Mouse (Mus musculus): ENCODE results near the gene Ggt1. TPM values are rescaled to one million over a fixed set of nuclear protein-coding genes. Genes with fewer than 3 reads are reported as not detected.

The Ggt1 gene
- total and polyA plus RNA-seq, 3 experiments = 1.3 to 3.8 (median 2.1) TPM

GRCm38 (mm10) chr10:75600189-75600730 lies 38.9 kb downstream of the Ggt1 start:
- Histone ChIP-seq H3K27me3 (replicated peaks) (no peaks in the 10 kb centered on the region), H3K9me3 (replicated peaks; ENCODE audit: low read length) (peaks cover 13% of the 10 kb centered on the region), H3K79me2 (replicated peaks; ENCODE audit: control insufficient read depth, extremely low read depth, insufficient read depth, poor library complexity, severe bottlenecking) (no peaks in the 10 kb centered on the region), H3K27ac (ENCODE audit: insufficient read depth, low read depth) (no peak overlapping the region), H3K4me2 (ENCODE audit: insufficient read depth, low read depth, poor library complexity, severe bottlenecking) (no peak overlapping the region), H3K9ac (ENCODE audit: insufficient read depth, low read depth) (no peak overlapping the region), H3K4me3 (replicated peaks in 1 of 3; ENCODE audit: low read depth in 2 of 3, low read length in 2 of 3, poor library complexity in 1 of 3) (no peak overlapping the region), H3K4me1 (ENCODE audit: control insufficient read depth in 1 of 2, insufficient read depth in 2 of 2) (peaks cover 0 to 5% of the 10 kb centered on the region in 2 experiments; a peak in 1 of 4 replicates), H3K36me3 (replicated peaks in 1 of 2; ENCODE audit: control insufficient read depth in 1 of 2, insufficient read depth in 1 of 2, low read length in 1 of 2) (no peaks in the 10 kb centered on the region)
- DNase-seq (ENCODE audit: extremely low read depth) = no peak
- in situ Hi-C loops (cut with MboI; ENCODE audit: low pct_ligation_motif_present, low pct_unique_long_range_greater_than_20kb, low sequenced_read_pairs) = no loop called here
- dilution Hi-C loops (cut with MboI; ENCODE audit: extremely low pct_ligation_motif_present, extremely low pct_unique_long_range_greater_than_20kb, low sequenced_read_pairs) = no loop called here
- no peak for TF ChIP-seq CHD1 (IDR thresholded peaks at IDR 0.05; ENCODE audit: low read depth, low read length)
- no peak for TF ChIP-seq MYC (IDR thresholded peaks at IDR 0.05; ENCODE audit: low read depth, low read length)
- TF ChIP-seq PAX5 (IDR thresholded peaks at IDR 0.05; ENCODE audit: low read length) = no peak
- no peak for TF ChIP-seq POLR2A (IDR thresholded peaks at IDR 0.05; ENCODE audit: low read depth, low read length)
- no peak for TF ChIP-seq TCF12 (IDR thresholded peaks at IDR 0.05; ENCODE audit: low read depth, low read length)
- no peak for TF ChIP-seq SMC3 (IDR thresholded peaks at IDR 0.05; ENCODE audit: low read depth, low read length)
- no peak for TF ChIP-seq E2F4 (IDR thresholded peaks at IDR 0.05; ENCODE audit: insufficient replicate concordance, low read depth, low read length)
- no peak for TF ChIP-seq BHLHE40 (IDR thresholded peaks at IDR 0.05; ENCODE audit: low read depth, low read length)
- TF ChIP-seq MXI1 (IDR thresholded peaks at IDR 0.05; ENCODE audit: low read depth, low read length) = no peak
- no peak for TF ChIP-seq JUND (conservative IDR thresholded peaks at IDR 0.05; ENCODE audit: low read depth, low read length)
- TF ChIP-seq NELFE (IDR thresholded peaks at IDR 0.05; ENCODE audit: low read depth, low read length) = no peak
- TF ChIP-seq ZC3H11A (IDR thresholded peaks at IDR 0.05; ENCODE audit: low read depth, low read length) = no peak
- no peak for TF ChIP-seq ETS1 (conservative IDR thresholded peaks at IDR 0.05; ENCODE audit: low read depth, low read length)
- no peak for TF ChIP-seq MAZ (IDR thresholded peaks at IDR 0.05; ENCODE audit: low read depth, low read length)
- no peak for TF ChIP-seq GABPA (IDR thresholded peaks at IDR 0.05; ENCODE audit: insufficient replicate concordance, low read depth, low read length)

DNA sequence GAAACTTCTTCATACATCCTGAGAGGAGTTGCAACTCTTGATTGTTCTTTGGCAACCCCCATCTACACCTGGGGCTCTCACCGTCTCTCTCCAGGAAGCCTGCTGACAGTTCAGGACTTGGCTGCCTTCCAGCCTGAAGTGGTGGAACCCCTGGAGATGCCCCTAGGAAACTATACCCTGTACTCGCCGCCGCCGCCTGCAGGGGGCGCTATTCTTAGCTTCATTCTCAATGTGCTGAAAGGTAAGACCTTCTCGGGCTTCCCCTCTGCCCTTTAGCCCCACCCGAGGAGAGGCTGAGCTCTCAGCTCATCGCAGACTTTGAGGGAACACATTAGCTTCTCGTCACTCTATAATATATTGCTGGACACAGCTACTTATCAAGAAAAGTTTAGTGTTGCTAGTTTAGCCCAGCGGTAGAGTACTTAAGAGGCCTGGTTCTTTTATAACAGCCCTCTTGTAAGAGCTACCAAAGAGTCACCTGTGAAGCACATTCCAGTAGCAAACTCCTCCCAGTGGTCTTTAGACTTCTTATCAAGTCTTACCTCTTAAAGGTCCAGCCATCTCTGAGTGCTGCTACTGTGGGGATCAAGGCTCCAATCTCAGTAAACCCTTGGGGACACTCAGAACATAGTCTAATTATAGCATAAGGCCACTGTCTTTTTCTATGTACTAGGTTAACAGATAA lies 43.9 kb downstream of the Ggt1 start:
- H3K9ac ChIP-seq (ENCODE audit: insufficient read depth, low read depth) = no peak overlapping the region
- in situ Hi-C loops (cut with MboI; ENCODE audit: low pct_ligation_motif_present, low pct_unique_long_range_greater_than_20kb, low sequenced_read_pairs) = no loop called here
- peak; percentile 28 for DNase-seq (ENCODE audit: extremely low read depth)
- dilution Hi-C loops (cut with MboI; ENCODE audit: extremely low pct_ligation_motif_present, extremely low pct_unique_long_range_greater_than_20kb, low sequenced_read_pairs) = no loop called here
- no peak overlapping the region for H3K4me3 ChIP-seq (replicated peaks in 1 of 3; ENCODE audit: low read depth in 2 of 3, low read length in 2 of 3, poor library complexity in 1 of 3)
- H3K79me2 ChIP-seq (replicated peaks; ENCODE audit: control insufficient read depth, extremely low read depth, insufficient read depth, poor library complexity, severe bottlenecking) = no peaks in the 10 kb centered on the region
- H3K4me1 ChIP-seq (ENCODE audit: control insufficient read depth in 1 of 2, insufficient read depth in 2 of 2) = peaks cover 0 to 10% of the 10 kb centered on the region in 2 experiments; a peak in 1 of 4 replicates
- H3K36me3 ChIP-seq (replicated peaks in 1 of 2; ENCODE audit: control insufficient read depth in 1 of 2, insufficient read depth in 1 of 2, low read length in 1 of 2) = no peaks in the 10 kb centered on the region
- H3K4me2 ChIP-seq (ENCODE audit: insufficient read depth, low read depth, poor library complexity, severe bottlenecking) = no peak overlapping the region
- no peaks in the 10 kb centered on the region for H3K9me3 ChIP-seq (replicated peaks; ENCODE audit: low read length)
- H3K27me3 ChIP-seq (replicated peaks) = no peaks in the 10 kb centered on the region
- no peak overlapping the region for H3K27ac ChIP-seq (ENCODE audit: insufficient read depth, low read depth)
- TF ChIP-seq CTCF (conservative IDR thresholded peaks at IDR 0.05 in 1 of 2, IDR thresholded peaks at IDR 0.05 in 1 of 2; ENCODE audit: low read depth in 2 of 2, low read length in 2 of 2) = peak in 1 of 2 experiments; percentile 66; a peak in 2 of 4 replicates
- no peak for TF ChIP-seq SIN3A (IDR thresholded peaks at IDR 0.05; ENCODE audit: low read length)
- TF ChIP-seq SMC3 (IDR thresholded peaks at IDR 0.05; ENCODE audit: low read depth, low read length) = peak; percentile 20
- TF ChIP-seq MXI1 (IDR thresholded peaks at IDR 0.05; ENCODE audit: low read depth, low read length) = no peak
